Mouse (Mus musculus): ENCODE results near the gene Mecr. TPM values are rescaled to one million over a fixed set of nuclear protein-coding genes. Genes with fewer than 3 reads are reported as not detected.
A peak's percentile ranks its signal among the peaks of the same experiment; 100 is the strongest.

Gene Mecr
- total RNA-seq, 2 experiments from 2014 or later = 31.6 to 34.7 TPM

- no peak for DNase-seq (ENCODE audit: low spot score in 2 of 2)
- intact Hi-C loops (cut with DNase I) = no loop called here
These were observed 33.6 kb downstream of the Mecr start for GRCm38 (mm10) chr4:131876836-131877235.

GRCm38 (mm10) chr4:131879692-131880091, 36.4 kb downstream of the Mecr start:
- intact Hi-C loops (cut with DNase I) = no loop called here
- DNase-seq (ENCODE audit: low spot score in 2 of 2) = no peak

- DNase-seq (ENCODE audit: low spot score in 2 of 2) = no peak
These were observed 38.0 kb downstream of the Mecr start for GRCm38 (mm10) chr4:131881306-131881705.

DNA sequence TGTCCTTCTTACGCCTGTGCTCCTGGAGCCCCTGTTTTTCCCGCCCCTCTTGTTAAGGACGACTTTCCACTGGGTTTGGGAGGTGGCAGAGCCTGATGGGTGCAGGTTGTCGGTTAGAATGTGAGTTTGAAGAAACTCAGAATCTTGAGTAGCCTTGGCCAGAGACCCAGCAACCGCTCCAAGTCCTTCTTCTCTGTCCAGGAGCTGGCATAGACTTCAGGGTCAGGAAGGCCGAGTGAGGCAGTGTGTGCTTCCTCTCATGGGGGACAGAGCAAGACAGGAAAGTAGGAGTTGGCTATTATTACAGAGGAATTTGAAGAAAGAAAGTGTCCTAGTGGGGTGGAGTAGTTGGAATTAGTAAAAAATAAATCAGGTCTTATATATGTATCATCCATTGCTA, 40.3 kb downstream of the Mecr start:
- intact Hi-C loops (cut with DNase I) = no loop called here
- no peak for DNase-seq (ENCODE audit: low spot score in 2 of 2)

More at GRCm38 (mm10) chr4:131881306-131881705, 38.0 kb downstream of the Mecr start:
- intact Hi-C loops (cut with DNase I) = no loop called here

DNA sequence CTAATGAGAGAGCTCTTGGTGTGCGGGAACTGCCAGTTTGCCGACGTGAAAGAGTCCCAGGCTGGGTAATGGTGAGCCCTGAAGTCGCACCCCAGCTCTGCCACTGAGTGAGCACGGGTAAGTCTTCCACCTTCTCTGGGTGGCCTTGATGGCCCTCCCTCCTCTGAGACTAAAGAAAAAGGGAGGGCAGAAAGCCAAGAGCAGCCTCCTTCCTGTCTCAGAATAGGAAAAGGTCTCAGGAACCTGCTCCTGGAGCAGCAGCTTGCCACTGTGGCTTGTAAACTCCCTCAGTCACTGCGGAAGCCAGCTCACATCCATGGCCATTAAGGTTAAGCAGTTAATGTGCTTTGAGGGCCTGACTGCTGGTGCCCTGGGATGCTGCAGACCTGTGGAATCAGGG, 42.1 kb downstream of the Mecr start:
- no peak for DNase-seq (ENCODE audit: low spot score in 2 of 2)
- intact Hi-C loops (cut with DNase I) = no loop called here

- intact Hi-C loops (cut with DNase I) = no loop called here
- DNase-seq (ENCODE audit: low spot score in 2 of 2) = no peak
These were observed 45.3 kb downstream of the Mecr start for GRCm38 (mm10) chr4:131888564-131888963.

- intact Hi-C loops (cut with DNase I) = no loop called here
- DNase-seq (ENCODE audit: low spot score in 2 of 2) = no peak
These were observed 47.4 kb downstream of the Mecr start for GRCm38 (mm10) chr4:131890692-131891091.

DNA sequence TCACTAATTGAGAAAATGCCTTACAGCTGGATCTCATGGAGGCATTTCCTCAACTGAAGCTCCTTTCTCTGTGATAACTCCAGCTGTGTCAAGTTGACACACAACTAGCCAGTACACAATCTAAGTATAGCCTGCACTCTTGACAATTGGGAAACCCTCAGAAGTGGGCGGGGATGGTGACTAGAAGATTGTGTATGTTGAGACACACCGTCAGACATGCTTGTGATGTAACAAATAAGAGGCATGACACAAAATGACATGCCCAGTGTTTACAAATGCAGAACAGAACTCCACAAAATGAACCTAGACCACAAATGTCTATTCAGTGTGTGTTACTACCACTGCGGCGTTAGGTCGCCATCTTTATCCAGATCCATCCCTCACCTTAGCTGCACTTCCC, 53.8 kb downstream of the Mecr start:
- intact Hi-C loops (cut with DNase I) = no loop called here
- no peak for DNase-seq (ENCODE audit: low spot score in 2 of 2)

- intact Hi-C loops (cut with DNase I) = no loop called here
- no peak for DNase-seq (ENCODE audit: low spot score in 2 of 2)
These were observed 54.5 kb downstream of the Mecr start for GRCm38 (mm10) chr4:131897787-131898186.

GRCm38 (mm10) chr4:131898503-131899179, 55.4 kb downstream of the Mecr start:
- intact Hi-C loops (cut with DNase I) = no loop called here
- DNase-seq (ENCODE audit: low spot score in 2 of 2) = no peak

DNA sequence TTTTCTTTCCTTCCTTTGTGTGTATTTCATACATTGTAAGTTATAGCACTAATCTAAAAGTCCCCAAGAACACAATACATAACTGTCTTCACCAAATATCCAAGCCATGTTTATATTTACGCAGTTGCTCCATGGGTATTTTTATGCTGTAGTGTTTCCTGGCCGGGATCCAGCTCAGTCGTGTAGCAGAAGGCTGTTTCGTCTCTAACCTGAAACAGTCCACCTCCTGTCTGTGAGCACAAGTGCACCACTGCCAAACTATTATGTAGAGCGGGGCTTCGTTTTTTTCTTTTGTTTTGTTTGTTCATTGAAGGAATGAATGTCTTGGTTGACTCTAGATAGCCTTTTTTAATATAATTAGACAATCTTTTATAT, 55.9 kb downstream of the Mecr start:
- intact Hi-C loops (cut with DNase I) = no loop called here
- no peak for DNase-seq (ENCODE audit: low spot score in 2 of 2)

DNA sequence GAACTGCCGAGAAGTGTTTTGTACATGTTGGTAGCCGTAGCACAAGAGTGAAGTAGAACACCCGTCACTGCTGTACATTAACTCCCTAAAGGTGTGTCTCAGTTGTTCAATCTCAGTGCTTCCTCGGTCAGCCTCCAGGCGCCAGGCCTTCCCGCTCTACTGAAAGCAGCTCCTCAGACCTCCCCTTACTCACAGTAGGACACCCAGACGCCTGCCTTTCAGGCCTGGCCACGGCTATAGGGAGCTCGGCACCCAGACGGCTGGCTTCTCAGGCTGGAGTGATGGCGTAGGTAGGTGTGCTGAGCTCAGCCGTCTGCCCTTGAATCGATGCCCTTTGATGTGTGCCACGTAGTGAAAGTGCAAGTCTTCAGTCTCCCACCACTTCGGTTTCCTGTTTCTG, 57.8 kb downstream of the Mecr start:
- intact Hi-C loops (cut with DNase I) = no loop called here

DNA sequence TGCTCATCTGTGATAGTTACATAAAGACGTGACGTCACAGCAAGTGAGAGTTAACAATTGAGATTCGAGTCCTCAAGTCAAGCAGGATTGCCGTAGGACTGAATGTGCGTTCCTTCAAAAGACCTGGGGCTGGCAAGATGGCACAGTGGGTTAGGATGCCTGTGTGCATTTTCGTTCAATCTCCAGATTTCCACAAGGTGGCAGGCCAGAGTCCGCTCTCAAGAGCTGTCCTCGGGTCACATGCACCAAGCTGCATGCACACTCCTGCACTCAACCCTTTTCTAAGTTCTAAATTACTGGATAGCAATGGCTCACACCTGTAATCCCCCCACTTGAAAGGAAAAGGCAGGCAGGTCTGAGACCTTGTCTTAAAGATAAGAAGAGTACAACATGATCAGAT, 61.2 kb downstream of the Mecr start:
- intact Hi-C loops (cut with DNase I) = no loop called here
- DNase-seq (ENCODE audit: low spot score in 2 of 2) = peak; percentile 61 to 76

More for the DNA sequence above, 57.8 kb downstream of the Mecr start:
- no peak for DNase-seq (ENCODE audit: low spot score in 2 of 2)

DNA sequence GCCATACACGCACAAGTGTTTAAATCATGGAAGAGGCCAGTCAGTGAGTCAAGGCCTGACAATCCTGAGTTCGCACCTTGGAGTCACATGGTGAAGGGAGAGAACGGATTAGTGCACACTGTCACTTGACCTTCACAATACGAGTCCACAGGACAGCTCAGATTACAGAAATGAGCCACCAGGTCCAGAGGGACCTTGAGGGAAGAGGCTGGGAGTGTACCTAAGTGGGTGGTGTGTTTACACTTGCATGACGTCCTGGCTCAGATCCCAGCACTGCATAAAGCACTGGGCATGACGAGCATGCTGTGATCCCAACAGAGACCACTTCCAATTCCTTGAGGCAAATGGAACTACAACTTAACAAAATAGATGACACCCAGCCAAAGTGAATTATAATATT, 63.2 kb downstream of the Mecr start:
- no peak for DNase-seq (ENCODE audit: low spot score in 2 of 2)
- intact Hi-C loops (cut with DNase I) = no loop called here

- intact Hi-C loops (cut with DNase I) = no loop called here
These were observed 64.6 kb downstream of the Mecr start for GRCm38 (mm10) chr4:131907912-131908311.

GRCm38 (mm10) chr4:131910237-131910994, 67.1 kb downstream of the Mecr start:
- DNase-seq (ENCODE audit: low spot score in 2 of 2) = no peak
- intact Hi-C loops (cut with DNase I) = no loop called here

More at GRCm38 (mm10) chr4:131907912-131908311, 64.6 kb downstream of the Mecr start:
- DNase-seq (ENCODE audit: low spot score in 2 of 2) = no peak

DNA sequence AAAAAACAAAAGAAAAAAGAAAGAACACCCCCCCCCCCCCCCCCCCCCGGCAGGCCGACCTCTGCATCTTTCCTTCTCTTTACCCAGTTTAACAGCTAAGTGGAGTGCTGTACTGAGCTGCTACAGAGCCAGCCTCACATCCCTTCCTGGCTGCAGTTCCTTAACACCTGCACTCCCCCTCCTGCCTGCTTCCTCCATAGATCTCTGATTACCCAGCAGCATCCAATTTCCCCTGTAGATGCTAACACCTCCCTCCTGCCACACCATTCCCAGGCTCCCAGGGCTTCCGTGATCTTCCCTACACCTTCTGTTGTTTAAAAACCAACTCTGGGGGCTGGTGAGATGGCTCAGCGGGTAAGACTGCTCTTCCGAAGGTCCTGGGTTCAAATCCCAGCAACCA, 68.3 kb downstream of the Mecr start:
- intact Hi-C loops (cut with DNase I) = no loop called here
- no peak for DNase-seq (ENCODE audit: low spot score in 2 of 2)

GRCm38 (mm10) chr4:131913526-131913925, 70.3 kb downstream of the Mecr start:
- intact Hi-C loops (cut with DNase I) = no loop called here
- DNase-seq (ENCODE audit: low spot score in 2 of 2) = no peak

- intact Hi-C loops (cut with DNase I) = no loop called here
- DNase-seq (ENCODE audit: low spot score in 2 of 2) = no peak
These were observed 70.9 kb downstream of the Mecr start for GRCm38 (mm10) chr4:131914046-131914643.

GRCm38 (mm10) chr4:131914891-131915469, 71.7 kb downstream of the Mecr start:
- intact Hi-C loops (cut with DNase I) = loop anchor here (5.0 kb wide), 1 partner anchor 52 kb away; no protein-coding TSS in a partner anchor
- no peak for DNase-seq (ENCODE audit: low spot score in 2 of 2)

All from left cerebral cortex, postnatal 14 days (tissue).